22 mouse cellular contexts compared by ENCODE assay signal in the genomic region with DNA sequence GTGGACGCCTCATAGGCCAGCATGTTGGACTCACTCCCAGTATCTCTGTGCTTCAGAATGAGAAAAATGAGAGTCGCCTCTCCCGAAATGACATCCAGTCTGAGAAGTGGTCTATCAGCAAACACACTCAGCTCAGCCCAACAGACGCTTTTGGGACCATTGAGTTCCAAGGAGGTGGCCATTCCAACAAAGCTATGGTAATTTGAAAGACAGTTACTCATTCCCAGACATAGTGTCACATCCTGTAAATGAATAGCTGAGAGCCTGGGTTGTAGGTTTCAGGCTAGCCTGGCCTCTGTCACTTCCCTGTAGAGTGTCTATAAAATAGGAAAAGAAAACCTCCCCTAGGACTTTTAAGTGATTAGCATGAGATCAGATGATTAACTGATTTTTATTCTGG.
"Had no signal": no experiment of that assay in that cellular context is flagged by ENCODE, and none has a peak within 500 bp of the region (broad histone marks: within the 10 kb centered on the region; RNA-seq: fewer than 3 reads in every experiment).

No protein-coding gene starts in this region.

- H3K9ac ChIP-seq: heart, embryonic 13.5 days; heart, embryonic 15.5 days; hindbrain, embryonic 13.5 days; hindbrain, embryonic 15.5 days; limb, embryonic 13.5 days; limb, embryonic 15.5 days; liver, embryonic 12.5 days; liver, embryonic 14.5 days had no signal

- DNase-seq: gastrocnemius, postnatal 14 days; gastrocnemius, postnatal 36 days; heart, adult 11 months; heart, adult 2 months; heart, postnatal 14 days; heart, postnatal 36 days; kidney, postnatal 10 days; layer of hippocampus, adult 9-11 months; layer of hippocampus, postnatal 36 days; left cerebral cortex, postnatal 4 days; lung, adult 18-20 months had no signal

- H3K36me3 ChIP-seq: heart, embryonic 13.5 days; heart, embryonic 15.5 days; hindbrain, embryonic 13.5 days; hindbrain, embryonic 15.5 days; limb, embryonic 13.5 days; limb, embryonic 15.5 days; liver, embryonic 12.5 days had no signal

- ATAC-seq: hindbrain, postnatal 0 days; intestine, embryonic 16.5 days; liver, embryonic 12.5 days had no signal

- H3K27ac ChIP-seq: heart, adult 2 months; heart, embryonic 13.5 days; heart, embryonic 15.5 days; hindbrain, embryonic 13.5 days; hindbrain, embryonic 15.5 days; hindbrain, postnatal 0 days; limb, embryonic 13.5 days; limb, embryonic 15.5 days; liver, embryonic 12.5 days; liver, embryonic 14.5 days had no signal

- H3K27me3 ChIP-seq: hindbrain, embryonic 15.5 days; limb, embryonic 13.5 days; limb, embryonic 15.5 days; liver, embryonic 12.5 days had no signal

- H3K4me2 ChIP-seq: heart, embryonic 11.5 days; heart, embryonic 13.5 days; heart, embryonic 15.5 days; hindbrain, embryonic 13.5 days; hindbrain, embryonic 15.5 days; limb, embryonic 13.5 days; limb, embryonic 15.5 days; liver, embryonic 12.5 days had no signal

- H3K9me3 ChIP-seq: heart, embryonic 13.5 days; heart, embryonic 15.5 days; hindbrain, embryonic 13.5 days; hindbrain, embryonic 15.5 days; limb, embryonic 13.5 days; limb, embryonic 15.5 days; liver, embryonic 12.5 days had no signal

- H3K4me1 ChIP-seq: heart, embryonic 15.5 days; hindbrain, embryonic 15.5 days; limb, embryonic 15.5 days; liver, embryonic 12.5 days had no signal

- H3K4me3 ChIP-seq: heart, adult 2 months; heart, embryonic 13.5 days; heart, embryonic 15.5 days; hindbrain, embryonic 13.5 days; hindbrain, embryonic 15.5 days; limb, embryonic 13.5 days; limb, embryonic 15.5 days; liver, embryonic 12.5 days had no signal
